Mouse (Mus musculus) kidney, postnatal 0 days (tissue): ENCODE data around the gene Stra6. TPM values are rescaled to one million over a fixed set of nuclear protein-coding genes. Genes with fewer than 3 reads are reported as not detected.

Experiments
- ATAC-seq: fragments of 200-750 bp; cut with Nextera tagmentation; replicated peaks from 2 replicates; pipeline ENCODE4 v1.8.0; 2017; ENCODE audit warnings: low read depth, moderate number of reproducible peaks, moderate TSS enrichment, moderate library complexity; ENCODE audit not compliant: low FRiP score
- DNase-seq: peaks from one replicate; pipeline ENCODE4 v3.0.0-alpha.2; 2016; ENCODE audit warnings: low spot score
- H3K27ac ChIP-seq: fragments of 300-500 bp; sonication (generic); 2 replicates; pipeline ENCODE4 v1.5.1; 2014; ENCODE audit warnings: mild to moderate bottlenecking
- H3K27me3 ChIP-seq: fragments of 300-500 bp; sonication (generic); 2 replicates; pipeline ENCODE4 v1.6.1; 2014; ENCODE audit warnings: low read length, mixed read lengths; ENCODE audit not compliant: insufficient read depth
- H3K36me3 ChIP-seq: fragments of 300-500 bp; sonication (generic); 2 replicates; pipeline ENCODE4 v1.6.1; 2014; ENCODE audit warnings: low read length, mixed read lengths; ENCODE audit not compliant: insufficient read depth
- H3K4me1 ChIP-seq: fragments of 300-500 bp; sonication (generic); replicated peaks from 2 replicates; pipeline ENCODE4 v1.6.1; 2014; ENCODE audit warnings: antibody characterized with exemption, low read length, mixed read lengths; ENCODE audit not compliant: insufficient read depth
- H3K4me2 ChIP-seq: fragments of 300-500 bp; sonication (generic); 2 replicates; pipeline ENCODE4 v1.6.1; 2014; ENCODE audit warnings: mild to moderate bottlenecking, low read length, moderate library complexity, mixed read lengths
- H3K4me3 ChIP-seq: fragments of 300-500 bp; sonication (generic); replicated peaks from 2 replicates; pipeline ENCODE4 v1.5.1; 2014; ENCODE audit warnings: low read depth, low read length
- H3K9ac ChIP-seq: fragments of 300-500 bp; sonication (generic); 2 replicates; pipeline ENCODE4 v1.6.1; 2014; ENCODE audit warnings: low read depth, low read length
- H3K9me3 ChIP-seq: fragments of 300-500 bp; sonication (generic); replicated peaks from 2 replicates; pipeline ENCODE4 v1.6.1; 2016; ENCODE audit warnings: low read length, inconsistent platforms, mixed read lengths
- CTCF ChIP-seq: IDR thresholded peaks from 2 replicates; pipeline ENCODE4 v1.5.1; 2016; ENCODE audit warnings: antibody characterized with exemption, low read depth, mild to moderate bottlenecking, moderate library complexity
- WGBS: fragments of 180-500 bp; shearing (Covaris S2); extraction: QIAGEN DNeasy Blood & Tissue Kit; methylation state at CpG from one replicate; pipeline ENCODE4 v1.1.7; 2014; 5-methylcytosine and 5-hydroxymethylcytosine counted together
- polyA plus RNA-seq: library from polyadenylated mRNA; unstranded; fragments of >200 nt; fragmentation: Nextera tagmentation; extraction: Ambion mirVana; gene quantifications from 2 replicates; pipeline ENCODE4 v1.2.1, GENCODE M21; 2015

Stra6 gene
- polyA plus RNA-seq, 1 experiment from 2014 or later = 12.2 TPM

GRCm38 (mm10) chr9:58201091-58201842 lies 137.7 kb downstream of the Stra6 start:
- TF ChIP-seq CTCF = no peak
- DNase-seq (no peak), ATAC-seq (no peak)
- Histone ChIP-seq H3K4me1 (peaks cover 16% of the 10 kb centered on the region), H3K27me3 (peaks cover 73% of the 10 kb centered on the region), H3K4me3 (no peak overlapping the region), H3K9ac (no peak overlapping the region), H3K4me2 (peak overlapping the region; percentile 31; the same call in 1 of the 2 replicates), H3K36me3 (no peaks in the 10 kb centered on the region), H3K9me3 (no peaks in the 10 kb centered on the region), H3K27ac (no peak overlapping the region)
- 5% methylated on average over 24 of the region's 24 CpGs for WGBS

GRCm38 (mm10) chr9:58201861-58202549 lies 138.4 kb downstream of the Stra6 start:
- Histone ChIP-seq H3K27ac (no peak overlapping the region), H3K9ac (no peak overlapping the region), H3K4me1 (peaks cover 16% of the 10 kb centered on the region), H3K36me3 (no peaks in the 10 kb centered on the region), H3K27me3 (peaks cover 66% of the 10 kb centered on the region), H3K4me3 (0 out of 2 replicates have a peak overlapping the region, but pooled peaks have one; percentile 4), H3K9me3 (no peaks in the 10 kb centered on the region), H3K4me2 (peak overlapping the region; percentile 31; the same call in 1 of the 2 replicates)
- ATAC-seq = no peak
- 1% methylated on average over 37 of the region's 37 CpGs for WGBS
- no peak for TF ChIP-seq CTCF
- no peak for DNase-seq

- peaks cover 58% of the 10 kb centered on the region for H3K27me3 ChIP-seq
Observed at GRCm38 (mm10) chr9:58202676-58203453, 139.3 kb downstream of the Stra6 start.

More at GRCm38 (mm10) chr9:58202676-58203453, 139.3 kb downstream of the Stra6 start:
- H3K9me3 ChIP-seq = no peaks in the 10 kb centered on the region
- peaks cover 9% of the 10 kb centered on the region for H3K4me1 ChIP-seq
- H3K4me3 ChIP-seq = no peak overlapping the region
- H3K36me3 ChIP-seq = no peaks in the 10 kb centered on the region
- TF ChIP-seq CTCF = no peak
- ATAC-seq (no peak), DNase-seq (no peak)
- no peak overlapping the region for H3K4me2 ChIP-seq
- no peak overlapping the region for H3K9ac ChIP-seq
- 12% methylated on average over 14 of the region's 14 CpGs for WGBS
- no peak overlapping the region for H3K27ac ChIP-seq

Other genes with a start within 250 kb of the Stra6 start
- 4.0 and 4.2 TPM in 2 replicates for gene Arid3b, start 227.0 kb upstream of the Stra6 start, polyA plus RNA-seq
- 124 and 141 TPM in 2 replicates for gene Ubl7, start 152.8 kb upstream of the Stra6 start, polyA plus RNA-seq
- gene Sema7a, start 123.7 kb upstream of the Stra6 start, polyA plus RNA-seq = 0.46 and 0.80 TPM in 2 replicates
- gene Cyp11a1, start 57.4 kb upstream of the Stra6 start, polyA plus RNA-seq = 0.31 and 0.64 TPM in 2 replicates
- gene Ccdc33, start 55.0 kb downstream of the Stra6 start, polyA plus RNA-seq = 0.09 and 0.13 TPM in 2 replicates
- gene Islr, start 140.5 kb downstream of the Stra6 start, polyA plus RNA-seq = 54.0 and 60.4 TPM in 2 replicates
- 0.04 and 0.13 TPM in 2 replicates for gene Islr2, start 140.5 kb downstream of the Stra6 start, polyA plus RNA-seq
- gene Pml, start 186.0 kb downstream of the Stra6 start, polyA plus RNA-seq = 14.3 and 15.2 TPM in 2 replicates
- 36.6 and 37.6 TPM in 2 replicates for gene Stoml1, start 189.4 kb downstream of the Stra6 start, polyA plus RNA-seq
- 60.9 and 62.2 TPM in 2 replicates for gene Loxl1, start 249.4 kb downstream of the Stra6 start, polyA plus RNA-seq